Mouse (Mus musculus) spleen, postnatal 36 days (tissue): ENCODE results near the gene Tent4a.

ENCODE experiments used
- DNase-seq, 2 experiments: peaks; one replicate each; pipeline ENCODE4 v3.0.0; 2022; ENCODE audit warnings: low spot score in 2 of 2, mixed read lengths in 1 of 2

Gene Tent4a

GRCm38 (mm10) chr13:69522161-69522791 lies 12.1 kb downstream of the Tent4a start:
- DNase-seq = no peak

- DNase-seq = no peak
Observed at GRCm38 (mm10) chr13:69519137-69519536, 15.3 kb downstream of the Tent4a start.

- DNase-seq = no peak
Observed at GRCm38 (mm10) chr13:69517445-69517844, 17.0 kb downstream of the Tent4a start.

- DNase-seq = no peak
Observed at GRCm38 (mm10) chr13:69515091-69515490, 19.3 kb downstream of the Tent4a start.

- DNase-seq = peak in 1 of 2 experiments; percentile 10
Observed at GRCm38 (mm10) chr13:69509391-69510244, 24.8 kb downstream of the Tent4a start.

- no peak for DNase-seq
Observed at GRCm38 (mm10) chr13:69507666-69508065, 26.8 kb downstream of the Tent4a start.

GRCm38 (mm10) chr13:69506341-69507086 lies 27.9 kb downstream of the Tent4a start:
- DNase-seq = peak; percentile 4 to 13

- no peak for DNase-seq
Observed at GRCm38 (mm10) chr13:69502863-69503262, 31.6 kb downstream of the Tent4a start.

- DNase-seq = peak in 1 of 2 experiments; percentile 27
Observed at GRCm38 (mm10) chr13:69502157-69502750, 32.2 kb downstream of the Tent4a start.

- DNase-seq = no peak
Observed at GRCm38 (mm10) chr13:69498276-69498675, 36.1 kb downstream of the Tent4a start.

GRCm38 (mm10) chr13:69492876-69493463 lies 41.4 kb downstream of the Tent4a start:
- DNase-seq = peak in 1 of 2 experiments; percentile 31

- no peak for DNase-seq
Observed at GRCm38 (mm10) chr13:69489777-69490176, 44.6 kb downstream of the Tent4a start.

- DNase-seq = no peak
Observed at GRCm38 (mm10) chr13:69488565-69489255, 45.7 kb downstream of the Tent4a start.

GRCm38 (mm10) chr13:69487611-69488275 lies 46.7 kb downstream of the Tent4a start:
- no peak for DNase-seq

GRCm38 (mm10) chr13:69487108-69487507 lies 47.3 kb downstream of the Tent4a start:
- no peak for DNase-seq

GRCm38 (mm10) chr13:69485833-69486232 lies 48.6 kb downstream of the Tent4a start:
- DNase-seq = no peak

- DNase-seq = no peak
Observed at GRCm38 (mm10) chr13:69485326-69485725, 49.1 kb downstream of the Tent4a start.

GRCm38 (mm10) chr13:69482751-69483150 lies 51.7 kb downstream of the Tent4a start:
- no peak for DNase-seq

- no peak for DNase-seq
Observed at GRCm38 (mm10) chr13:69481634-69482505, 52.5 kb downstream of the Tent4a start.
